10 mouse cellular contexts compared by ENCODE assay signal in the genomic region with DNA sequence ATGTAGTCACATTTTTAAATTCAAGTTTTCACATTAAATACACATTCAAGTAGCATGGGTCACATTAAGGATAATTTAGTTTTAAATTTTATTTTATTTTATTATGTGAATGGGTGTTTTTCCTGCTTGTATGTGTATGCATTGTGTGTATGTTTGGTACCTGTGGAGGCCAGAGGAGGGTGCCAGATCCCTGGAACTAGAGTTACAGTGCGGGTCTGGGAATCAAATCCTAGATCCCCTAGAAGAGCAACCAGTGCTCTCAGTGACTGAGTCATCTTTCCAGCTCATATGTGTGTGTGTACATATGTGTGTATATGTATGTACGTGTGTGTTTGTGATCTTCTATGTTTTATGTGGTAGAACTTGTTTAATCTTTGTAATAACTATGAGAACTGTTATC.
DNase-seq lines count a peak whose midpoint lies in the region; TF ChIP-seq lines count a peak whose summit lies in the region.
"Had no signal": no experiment of that assay in that cellular context is flagged by ENCODE, and none has a peak within 500 bp of the region (broad histone marks: within the 10 kb centered on the region; RNA-seq: fewer than 3 reads in every experiment).

No protein-coding gene starts in this region.

- H3K4me3 ChIP-seq in left cerebral cortex, adult 2 months = no peak overlapping the region
- no peak overlapping the region for H3K4me3 ChIP-seq in cortical plate, adult 2 months (ENCODE audit: insufficient read depth, low read length)
- H3K4me3 ChIP-seq: liver, embryonic 13.5 days; megakaryocyte, embryonic 14.5 days had no signal

- peak; percentile 4 for TF ChIP-seq CTCF in left cerebral cortex, adult 2 months (IDR thresholded peaks at IDR 0.05)
- TF ChIP-seq CTCF in cortical plate, adult 2 months (IDR thresholded peaks at IDR 0.05; ENCODE audit: extremely low read depth, insufficient read depth, low read length) = 0 out of 2 replicates have a peak, but pooled peaks have one; percentile 8

- no peak overlapping the region for H3K27ac ChIP-seq in left cerebral cortex, adult 2 months
- H3K27ac ChIP-seq in cortical plate, adult 2 months (ENCODE audit: insufficient read depth, low read length) = no peak overlapping the region
- H3K27ac ChIP-seq: liver, embryonic 13.5 days had no signal

- TF ChIP-seq POLR2A in cortical plate, adult 2 months (IDR thresholded peaks at IDR 0.05; ENCODE audit: extremely low read depth, insufficient read depth, low read length) = no peak

- no peaks in the 10 kb centered on the region for H3K4me1 ChIP-seq in cortical plate, adult 2 months (ENCODE audit: control insufficient read depth, insufficient read depth, low read length)

- intact Hi-C loops in left cerebral cortex, adult 2 months (cut with DNase I) = loop anchor here (1.0 to 2.0 kb wide), 2 partner anchors 251 to 782 kb away; no protein-coding TSS in a partner anchor
- intact Hi-C loops in left cerebral cortex, postnatal 4 days (cut with DNase I) = loop anchor here (2.0 to 5.0 kb wide), 2 partner anchors 253 to 773 kb away; no protein-coding TSS in a partner anchor

- peak; percentile 9 to 14 for DNase-seq in cerebellum, postnatal 14 days
- DNase-seq in cerebellum, postnatal 4 days (ENCODE audit: low spot score in 2 of 2) = no peak
- no peak for DNase-seq in left cerebral cortex, adult 2 months (ENCODE audit: extremely low spot score in 1 of 2, low spot score in 2 of 2)
- DNase-seq in left cerebral cortex, adult 18-20 months (ENCODE audit: low spot score in 2 of 2) = no peak
- DNase-seq in 416B (ENCODE audit: low read depth) = peak; percentile 60
- no peak for DNase-seq in right cerebral cortex, postnatal 10 days (ENCODE audit: low spot score in 2 of 2)
- DNase-seq in left cerebral cortex, postnatal 4 days = no peak

Comparison
In these comparisons a context has a peak if more than half of its experiments do, and no peak if none do; other contexts are left out.
1. DNase-seq: peak in cerebellum, postnatal 14 days (2 of 2) and 416B (single experiment); none in cerebellum, postnatal 4 days (0 of 2), left cerebral cortex, adult 2 months (0 of 2), left cerebral cortex, adult 18-20 months (0 of 2), right cerebral cortex, postnatal 10 days (0 of 2) and left cerebral cortex, postnatal 4 days (single experiment).